Comparison of ENCODE assay signal across 9 mouse cellular contexts in the genomic region with DNA sequence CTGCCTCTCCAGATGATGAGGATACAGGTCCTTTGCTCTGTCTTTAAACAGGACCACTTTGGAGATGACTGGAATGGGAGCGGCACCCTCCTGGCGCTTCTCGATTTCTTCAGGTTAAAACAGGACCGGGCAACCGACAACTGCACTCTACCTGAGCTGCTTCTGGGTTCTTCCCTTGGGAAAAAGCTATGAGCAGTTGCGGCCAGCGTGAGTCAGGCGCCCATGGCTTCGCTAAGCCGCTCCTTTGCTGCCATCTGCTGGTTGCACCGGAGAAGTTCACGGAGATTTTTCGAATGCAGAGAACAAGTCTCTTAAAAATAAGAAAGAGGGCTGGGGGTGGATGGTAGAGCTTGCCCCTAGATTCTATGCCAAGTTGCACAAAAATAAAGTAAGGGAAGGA. TPM values are rescaled to one million over a fixed set of nuclear protein-coding genes. Genes with fewer than 3 reads are reported as not detected.
DNase-seq lines count a peak whose midpoint lies in the region; ATAC-seq lines count a peak whose summit lies in the region.
"Had no signal": no experiment of that assay in that cellular context is flagged by ENCODE, and none has a peak within 500 bp of the region (broad histone marks: within the 10 kb centered on the region; RNA-seq: fewer than 3 reads in every experiment).

No protein-coding gene starts in this region.

- no peaks in the 10 kb centered on the region for H3K36me3 ChIP-seq in midbrain, embryonic 10.5 days
- no peaks in the 10 kb centered on the region for H3K36me3 ChIP-seq in midbrain, embryonic 16.5 days (ENCODE audit: control insufficient read depth, insufficient read depth, low read length)
- no peaks in the 10 kb centered on the region for H3K36me3 ChIP-seq in embryonic facial prominence, embryonic 13.5 days
- no peaks in the 10 kb centered on the region for H3K36me3 ChIP-seq in neural tube, embryonic 11.5 days (ENCODE audit: control insufficient read depth, insufficient read depth, low read length)

- no peak overlapping the region for H3K27ac ChIP-seq in midbrain, embryonic 10.5 days (replicated peaks)
- H3K27ac ChIP-seq in midbrain, embryonic 16.5 days (ENCODE audit: low read length), result no peak overlapping the region
- H3K27ac ChIP-seq in embryonic facial prominence, embryonic 13.5 days, result no peak overlapping the region
- H3K27ac ChIP-seq in neural tube, embryonic 11.5 days (ENCODE audit: low read depth, low read length), result no peak overlapping the region

- peaks cover 100% of the 10 kb centered on the region for H3K27me3 ChIP-seq in midbrain, embryonic 10.5 days (ENCODE audit: low read depth, poor library complexity, severe bottlenecking)
- peaks cover 72% of the 10 kb centered on the region for H3K27me3 ChIP-seq in midbrain, embryonic 16.5 days (ENCODE audit: control insufficient read depth, insufficient read depth, low read depth, low read length)
- peaks cover 50% of the 10 kb centered on the region for H3K27me3 ChIP-seq in embryonic facial prominence, embryonic 13.5 days
- peaks cover 76% of the 10 kb centered on the region for H3K27me3 ChIP-seq in neural tube, embryonic 11.5 days (ENCODE audit: control insufficient read depth, insufficient read depth, low read length)

- intact Hi-C loops in left cerebral cortex, postnatal 14 days (cut with DNase I), result loop anchor here (1.0 to 2.0 kb wide), 2 partner anchors 812 to 910 kb away; no protein-coding TSS in a partner anchor

- peak; percentile 80 for DNase-seq in midbrain, embryonic 10.5 days (ENCODE audit: low spot score)
- peak; percentile 84 for DNase-seq in adrenal gland, postnatal 25 days
- DNase-seq in kidney, adult 11 months, result peak; percentile 34
- peak; percentile 74 to 84 for DNase-seq in left cerebral cortex, postnatal 14 days (ENCODE audit: low spot score in 2 of 2)
- DNase-seq in neural tube, embryonic 11.5 days (ENCODE audit: low spot score), result peak; percentile 78
- DNase-seq in thymus, postnatal 25 days, result peak; percentile 53

- H3K4me3 ChIP-seq in midbrain, embryonic 10.5 days, result no peak overlapping the region
- no peak overlapping the region for H3K4me3 ChIP-seq in midbrain, embryonic 16.5 days (ENCODE audit: low read depth, low read length)
- H3K4me3 ChIP-seq in embryonic facial prominence, embryonic 13.5 days, result 0 out of 2 replicates have a peak overlapping the region, but pooled peaks have one; percentile 6
- no peak overlapping the region for H3K4me3 ChIP-seq in neural tube, embryonic 11.5 days (ENCODE audit: low read depth, low read length)

- no peak for ATAC-seq in midbrain, embryonic 16.5 days
- no peak for ATAC-seq in embryonic facial prominence, embryonic 13.5 days (ENCODE audit: insufficient number of reproducible peaks, insufficient read depth, low FRiP score, low TSS enrichment, low read depth)
- no peak for ATAC-seq in neural tube, embryonic 11.5 days (ENCODE audit: insufficient read depth, low FRiP score, low TSS enrichment)

- H3K4me2 ChIP-seq in midbrain, embryonic 16.5 days (ENCODE audit: low read length), result no peak overlapping the region
- H3K4me2 ChIP-seq in embryonic facial prominence, embryonic 13.5 days, result peak overlapping the region; percentile 41
- H3K4me2 ChIP-seq in neural tube, embryonic 11.5 days (ENCODE audit: low read depth), result no peak overlapping the region

- H3K9ac ChIP-seq in midbrain, embryonic 16.5 days (ENCODE audit: low read depth, low read length), result no peak overlapping the region
- 0 out of 2 replicates have a peak overlapping the region, but pooled peaks have one; percentile 16 for H3K9ac ChIP-seq in embryonic facial prominence, embryonic 13.5 days
- no peak overlapping the region for H3K9ac ChIP-seq in neural tube, embryonic 11.5 days (ENCODE audit: low read length)

- H3K4me1 ChIP-seq in midbrain, embryonic 10.5 days, result peaks cover 26% of the 10 kb centered on the region
- H3K4me1 ChIP-seq in midbrain, embryonic 16.5 days (ENCODE audit: control insufficient read depth, insufficient read depth, low read length), result no peaks in the 10 kb centered on the region
- peaks cover 40% of the 10 kb centered on the region for H3K4me1 ChIP-seq in embryonic facial prominence, embryonic 13.5 days
- H3K4me1 ChIP-seq in neural tube, embryonic 11.5 days (ENCODE audit: control insufficient read depth, insufficient read depth, low read length), result no peaks in the 10 kb centered on the region

- no peaks in the 10 kb centered on the region for H3K9me3 ChIP-seq in midbrain, embryonic 10.5 days (replicated peaks)
- H3K9me3 ChIP-seq in midbrain, embryonic 16.5 days (replicated peaks; ENCODE audit: control insufficient read depth, low read length, poor library complexity, severe bottlenecking), result no peaks in the 10 kb centered on the region
- no peaks in the 10 kb centered on the region for H3K9me3 ChIP-seq in embryonic facial prominence, embryonic 13.5 days
- no peaks in the 10 kb centered on the region for H3K9me3 ChIP-seq in neural tube, embryonic 11.5 days (ENCODE audit: control insufficient read depth, low read length)

- WGBS in midbrain, embryonic 10.5 days, result under 1% methylated on average over 13 of the region's 13 CpGs
- WGBS in midbrain, embryonic 16.5 days, result under 1% methylated on average over 13 of the region's 13 CpGs
- WGBS in embryonic facial prominence, embryonic 13.5 days, result 1% methylated on average over 13 of the region's 13 CpGs
- 0% methylated on average over 13 of the region's 13 CpGs for WGBS in neural tube, embryonic 11.5 days

RNA-seq across cellular contexts. Expression of a gene that starts 20.6 kb away (rescaled TPM):
- polyA plus RNA-seq in midbrain, embryonic 10.5 days (2016; fragmentation: Nextera tagmentation; extraction: Ambion mirVana), result 3.9 and 7.2 TPM in 2 replicates
- polyA plus RNA-seq in midbrain, embryonic 16.5 days (2015; fragmentation: Nextera tagmentation; extraction: Ambion mirVana), result 2.4 and 3.4 TPM in 2 replicates
- total RNA-seq in adrenal gland, postnatal 25 days (2021), result 215 and 277 TPM in 2 replicates
- 63.4 and 67.0 TPM in 2 replicates for polyA plus RNA-seq in embryonic facial prominence, embryonic 13.5 days (2015; fragmentation: Nextera tagmentation; extraction: Ambion mirVana)
- total RNA-seq in left cerebral cortex, postnatal 14 days (2021), result 1 to 10 TPM; 3.6 to 5.0 TPM
- 10.5 and 15.5 TPM in 2 replicates for polyA plus RNA-seq in neural tube, embryonic 11.5 days (2014; fragmentation: Nextera tagmentation; extraction: Ambion mirVana)
- total RNA-seq: neutrophil, adult 5-6 weeks had no signal

Comparison
In these comparisons a context has a peak if more than half of its experiments do, and no peak if none do; other contexts are left out.
1. DNase-seq: peak in every context shown above with its lines; median percentile 84 in adrenal gland, postnatal 25 days; 80 in midbrain, embryonic 10.5 days; 79 in left cerebral cortex, postnatal 14 days; 78 in neural tube, embryonic 11.5 days; 53 in thymus, postnatal 25 days; 34 in kidney, adult 11 months.